Mouse (Mus musculus): Measurements from ENCODE around the gene Ddx47.

DNA sequence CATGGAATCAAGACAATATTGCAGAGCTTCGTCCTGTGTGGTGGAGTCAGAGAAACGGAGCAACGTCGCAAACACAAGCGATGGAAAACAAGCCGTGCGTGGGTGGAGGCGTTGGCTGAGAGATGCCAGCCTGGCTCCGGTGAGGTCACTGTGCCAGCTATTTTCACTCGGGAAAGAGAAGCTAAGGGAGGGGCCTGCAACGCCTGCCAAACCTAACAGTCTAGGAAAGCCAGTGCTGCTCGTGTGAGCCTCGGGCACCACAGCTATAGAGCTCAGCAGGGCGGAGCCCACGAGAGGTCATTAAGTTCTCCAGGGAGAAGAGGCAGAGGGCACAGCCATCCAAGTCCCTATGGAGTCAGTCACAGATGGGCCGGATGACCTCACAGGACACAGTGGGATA is 37.5 kb downstream of the Ddx47 start:
- TF ChIP-seq CTCF (IDR thresholded peaks at IDR 0.05; ENCODE audit: low read depth, low read length) (no peak), POLR2A (IDR thresholded peaks at IDR 0.05; ENCODE audit: extremely low read depth, insufficient read depth, low read length) (no peak)
